9 mouse cellular contexts compared by ENCODE assay signal in the genomic region with DNA sequence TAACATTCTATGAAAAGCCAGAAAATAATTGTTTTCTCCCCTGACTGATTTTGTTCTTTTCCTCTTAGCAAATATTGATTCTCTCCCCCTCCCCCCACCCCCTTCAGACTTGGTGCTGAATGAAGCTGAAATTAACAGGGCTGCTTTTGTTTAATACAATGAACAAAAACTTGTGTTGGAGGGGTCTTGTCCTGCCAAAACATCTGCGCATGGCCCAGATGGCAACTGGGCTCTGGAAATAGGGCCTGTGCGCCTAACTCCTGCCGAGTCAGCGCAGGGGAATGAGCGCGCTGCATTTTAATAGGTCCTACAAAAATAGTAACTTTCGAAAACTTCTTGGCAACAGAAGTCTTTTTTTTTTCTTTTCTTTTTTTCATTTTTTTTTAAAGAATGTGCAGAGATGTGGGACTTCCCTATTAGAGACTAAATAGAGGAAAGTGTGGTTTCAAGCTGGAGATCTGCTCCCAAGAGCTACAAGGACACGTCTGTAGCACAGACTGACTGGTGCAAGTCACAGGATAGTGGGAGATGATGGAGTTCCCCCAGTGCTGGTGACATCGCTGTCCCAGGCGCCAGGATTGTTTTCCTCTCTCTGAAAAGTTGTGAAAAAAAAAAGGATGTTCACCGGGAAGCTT. TPM values are rescaled to one million over a fixed set of nuclear protein-coding genes. Genes with fewer than 3 reads are reported as not detected.
DNase-seq lines count a peak whose midpoint lies in the region; ATAC-seq and TF ChIP-seq lines count a peak whose summit lies in the region.
"Had no signal": no experiment of that assay in that cellular context is flagged by ENCODE, and none has a peak within 500 bp of the region (broad histone marks: within the 10 kb centered on the region; RNA-seq: fewer than 3 reads in every experiment).

No protein-coding gene starts in this region.

- H3K4me1 ChIP-seq in kidney, postnatal 0 days (replicated peaks; ENCODE audit: insufficient read depth, low read length), result peaks cover 5% of the 10 kb centered on the region; the same call in 1 of the 2 replicates
- H3K4me1 ChIP-seq in spleen, adult 2 months (ENCODE audit: control insufficient read depth, insufficient read depth, insufficient read length), result 0 out of 2 replicates have a peak, but pooled peaks cover 2% of the 10 kb centered on the region
- peaks cover 23% of the 10 kb centered on the region for H3K4me1 ChIP-seq in forebrain, embryonic 16.5 days (replicated peaks; ENCODE audit: control insufficient read depth, insufficient read depth, low read length)
- 0 out of 2 replicates have a peak, but pooled peaks cover 5% of the 10 kb centered on the region for H3K4me1 ChIP-seq in midbrain, embryonic 11.5 days (ENCODE audit: control insufficient read depth, insufficient read depth, low read length)

- no peak overlapping the region for H3K9ac ChIP-seq in kidney, postnatal 0 days (ENCODE audit: low read depth, low read length)
- no peak overlapping the region for H3K9ac ChIP-seq in forebrain, embryonic 16.5 days (replicated peaks; ENCODE audit: low read depth, low read length)
- H3K9ac ChIP-seq in midbrain, embryonic 11.5 days (ENCODE audit: low read length), result no peak overlapping the region
- H3K9ac ChIP-seq: neural tube, embryonic 12.5 days had no signal

- DNase-seq in kidney, postnatal 0 days (ENCODE audit: low spot score), result peak; percentile 40
- DNase-seq in kidney, postnatal 25 days, result no peak
- DNase-seq in spleen, adult 2 months (ENCODE audit: low read depth in 1 of 2, low spot score in 2 of 2), result no peak
- DNase-seq in spleen, postnatal 10 days (ENCODE audit: low spot score in 2 of 2), result no peak
- peak; percentile 27 for DNase-seq in skeletal muscle tissue, adult 2 months (ENCODE audit: low read depth, low spot score)
- DNase-seq in spleen, postnatal 4 days (ENCODE audit: low spot score in 2 of 2), result no peak
- no peak for DNase-seq in midbrain, embryonic 11.5 days (ENCODE audit: low spot score, missing footprints)

- H3K36me3 ChIP-seq in kidney, postnatal 0 days (ENCODE audit: insufficient read depth, low read length), result no peaks in the 10 kb centered on the region
- H3K36me3 ChIP-seq in spleen, adult 2 months (ENCODE audit: control insufficient read depth, insufficient read depth, low read length), result no peaks in the 10 kb centered on the region
- no peaks in the 10 kb centered on the region for H3K36me3 ChIP-seq in forebrain, embryonic 16.5 days (ENCODE audit: control insufficient read depth, insufficient read depth)
- H3K36me3 ChIP-seq in midbrain, embryonic 11.5 days (ENCODE audit: control insufficient read depth, insufficient read depth, low read length), result no peaks in the 10 kb centered on the region
- H3K36me3 ChIP-seq: neural tube, embryonic 12.5 days had no signal

- H3K27me3 ChIP-seq in kidney, postnatal 0 days (ENCODE audit: insufficient read depth, low read length), result no peaks in the 10 kb centered on the region
- no peaks in the 10 kb centered on the region for H3K27me3 ChIP-seq in spleen, adult 2 months (ENCODE audit: control insufficient read depth, insufficient read depth, low read length)
- H3K27me3 ChIP-seq in forebrain, embryonic 16.5 days (replicated peaks; ENCODE audit: control insufficient read depth, insufficient read depth, low read length), result no peaks in the 10 kb centered on the region
- H3K27me3 ChIP-seq in midbrain, embryonic 11.5 days (ENCODE audit: control insufficient read depth, insufficient read depth, low read length), result no peaks in the 10 kb centered on the region

- no peak for ATAC-seq in kidney, postnatal 0 days (replicated peaks; ENCODE audit: low FRiP score, low read depth)
- peak; percentile 65 for ATAC-seq in forebrain, embryonic 16.5 days
- ATAC-seq in midbrain, embryonic 11.5 days (ENCODE audit: low FRiP score), result no peak

- TF ChIP-seq CTCF in kidney, postnatal 0 days (IDR thresholded peaks at IDR 0.05; ENCODE audit: low read depth), result no peak
- no peak for TF ChIP-seq CTCF in spleen, adult 2 months (IDR thresholded peaks at IDR 0.05; ENCODE audit: extremely low read depth, insufficient read depth, insufficient read length, insufficient replicate concordance)

- no peak overlapping the region for H3K4me2 ChIP-seq in kidney, postnatal 0 days (ENCODE audit: low read length)
- no peak overlapping the region for H3K4me2 ChIP-seq in forebrain, embryonic 16.5 days (ENCODE audit: low read length)
- H3K4me2 ChIP-seq in midbrain, embryonic 11.5 days, result no peak overlapping the region
- H3K4me2 ChIP-seq: neural tube, embryonic 12.5 days had no signal

- WGBS in kidney, postnatal 0 days, result 62% methylated on average over 11 of the region's 11 CpGs
- 22% methylated on average over 11 of the region's 11 CpGs for WGBS in spleen, adult 2 months
- 24% methylated on average over 11 of the region's 11 CpGs for WGBS in forebrain, embryonic 16.5 days
- WGBS in midbrain, embryonic 11.5 days, result 73% methylated on average over 11 of the region's 11 CpGs

- H3K9me3 ChIP-seq in kidney, postnatal 0 days (replicated peaks; ENCODE audit: low read length), result no peaks in the 10 kb centered on the region
- no peaks in the 10 kb centered on the region for H3K9me3 ChIP-seq in forebrain, embryonic 16.5 days (ENCODE audit: control insufficient read depth, low read length)
- H3K9me3 ChIP-seq in midbrain, embryonic 11.5 days (ENCODE audit: control insufficient read depth, low read length), result no peaks in the 10 kb centered on the region
- H3K9me3 ChIP-seq: neural tube, embryonic 12.5 days had no signal

- no peak overlapping the region for H3K27ac ChIP-seq in kidney, postnatal 0 days
- H3K27ac ChIP-seq in spleen, adult 2 months (ENCODE audit: insufficient read depth, low read length), result peak overlapping the region; percentile 48
- no peak overlapping the region for H3K27ac ChIP-seq in forebrain, embryonic 16.5 days (ENCODE audit: low read length)
- H3K27ac ChIP-seq in midbrain, embryonic 11.5 days (ENCODE audit: low read depth, low read length), result no peak overlapping the region
- H3K27ac ChIP-seq: neural tube, embryonic 12.5 days had no signal

- TF ChIP-seq POLR2A in spleen, adult 2 months (IDR thresholded peaks at IDR 0.05; ENCODE audit: low read depth, low read length), result no peak

- no peak overlapping the region for H3K4me3 ChIP-seq in kidney, postnatal 0 days (replicated peaks; ENCODE audit: low read depth, low read length)
- no peak overlapping the region for H3K4me3 ChIP-seq in spleen, adult 2 months (ENCODE audit: extremely low read depth, insufficient read depth, insufficient read length)
- no peak overlapping the region for H3K4me3 ChIP-seq in forebrain, embryonic 16.5 days (replicated peaks; ENCODE audit: low read length)
- no peak overlapping the region for H3K4me3 ChIP-seq in midbrain, embryonic 11.5 days (ENCODE audit: low read depth, low read length)
- H3K4me3 ChIP-seq: neural tube, embryonic 12.5 days had no signal

RNA-seq across cellular contexts. Expression of gene Hdac4, which starts 20.6 kb away (rescaled TPM):
- 13.1 and 13.9 TPM in 2 replicates for polyA plus RNA-seq in kidney, postnatal 0 days (2015; fragmentation: Nextera tagmentation; extraction: Ambion mirVana)
- 13.3 and 18.6 TPM in 2 replicates for polyA plus RNA-seq in spleen, adult 2 months (2012; rRNA removed)
- polyA plus RNA-seq in forebrain, embryonic 16.5 days (2015; fragmentation: Nextera tagmentation; extraction: Ambion mirVana), result 31.3 and 32.8 TPM in 2 replicates
- polyA plus RNA-seq in midbrain, embryonic 11.5 days (2014; fragmentation: Nextera tagmentation; extraction: Ambion mirVana), result 19.2 and 21.9 TPM in 2 replicates

Comparison
In these comparisons a context has a peak if more than half of its experiments do, and no peak if none do; other contexts are left out.
1. DNase-seq: peak in kidney, postnatal 0 days (single experiment) and skeletal muscle tissue, adult 2 months (single experiment); none in kidney, postnatal 25 days (0 of 2), spleen, adult 2 months (0 of 2), spleen, postnatal 10 days (0 of 2), spleen, postnatal 4 days (0 of 2) and midbrain, embryonic 11.5 days (single experiment).